Mouse (Mus musculus) intestine, embryonic 14.5 days (tissue): ENCODE results near the gene Tufm. TPM values are rescaled to one million over a fixed set of nuclear protein-coding genes. Genes with fewer than 3 reads are reported as not detected.

ENCODE experiments used
- ATAC-seq: fragments of 200-750 bp; cut with Nextera tagmentation; replicated peaks from 2 replicates; pipeline ENCODE4 v1.8.0; 2017; ENCODE audit warnings: low read depth, moderate number of reproducible peaks, moderate TSS enrichment, moderate library complexity; ENCODE audit not compliant: low FRiP score, low TSS enrichment
- DNase-seq: peaks from one replicate; pipeline ENCODE4 v3.0.0-alpha.2; 2018; ENCODE audit warnings: low spot score
- H3K27ac ChIP-seq: fragments of 300-500 bp; sonication (generic); 2 replicates; pipeline ENCODE4 v1.5.1; 2014; ENCODE audit warnings: low read depth, mild to moderate bottlenecking, control low read depth
- H3K27me3 ChIP-seq: fragments of 300-500 bp; sonication (generic); replicated peaks from 2 replicates; pipeline ENCODE4 v1.6.1; 2014; ENCODE audit warnings: low read length, control low read depth; ENCODE audit not compliant: control insufficient read depth, insufficient read depth
- H3K36me3 ChIP-seq: fragments of 300-500 bp; sonication (generic); 2 replicates; pipeline ENCODE4 v1.6.1; 2014; ENCODE audit warnings: low read length, control low read depth; ENCODE audit not compliant: control insufficient read depth, insufficient read depth
- H3K4me1 ChIP-seq: fragments of 300-500 bp; sonication (generic); replicated peaks from 2 replicates; pipeline ENCODE4 v1.6.1; 2014; ENCODE audit warnings: low read length, control low read depth, mixed read lengths; ENCODE audit not compliant: control insufficient read depth, insufficient read depth
- H3K4me2 ChIP-seq: fragments of 300-500 bp; sonication (generic); 2 replicates; pipeline ENCODE4 v1.6.1; 2014; ENCODE audit warnings: low read length
- H3K4me3 ChIP-seq: fragments of 300-500 bp; sonication (generic); 2 replicates; pipeline ENCODE4 v1.5.1; 2014; ENCODE audit warnings: low read depth, low read length, control low read depth, mixed read lengths
- H3K9ac ChIP-seq: fragments of 300-500 bp; sonication (generic); 2 replicates; pipeline ENCODE4 v1.6.1; 2014; ENCODE audit warnings: mild to moderate bottlenecking, low read length
- H3K9me3 ChIP-seq: fragments of 300-500 bp; sonication (generic); 2 replicates; pipeline ENCODE4 v1.6.1; 2016; ENCODE audit warnings: low read length, control low read depth; ENCODE audit not compliant: control insufficient read depth
- WGBS: fragments of 180-500 bp; shearing (Covaris S2); extraction: QIAGEN DNeasy Blood & Tissue Kit; methylation state at CpG from one replicate; pipeline ENCODE4 v1.1.7; 2014; 5-methylcytosine and 5-hydroxymethylcytosine counted together
- polyA plus RNA-seq: library from polyadenylated mRNA; unstranded; fragments of >200 nt; fragmentation: Nextera tagmentation; extraction: Ambion mirVana; gene quantifications from 2 replicates; pipeline ENCODE4 v1.2.1, GENCODE M21; 2014

The Tufm gene
- polyA plus RNA-seq, 1 experiment from 2014 or later = 192 TPM

- WGBS = 79% methylated on average over 5 of the region's 5 CpGs
- Histone ChIP-seq H3K27ac (no peak overlapping the region), H3K27me3 (peaks cover 15% of the 10 kb centered on the region), H3K4me1 (no peaks in the 10 kb centered on the region), H3K36me3 (no peaks in the 10 kb centered on the region), H3K9me3 (no peaks in the 10 kb centered on the region), H3K9ac (no peak overlapping the region), H3K4me2 (no peak overlapping the region), H3K4me3 (no peak overlapping the region)
- no peak for ATAC-seq
- DNase-seq = no peak
These were observed 50.8 kb downstream of the Tufm start for GRCm38 (mm10) chr7:126537820-126538585.

Other genes starting within 250 kb of the Tufm start
- 33.8 and 34.2 TPM in 2 replicates for gene Sbk1, start 214.7 kb upstream of the Tufm start, polyA plus RNA-seq
- gene Lat, start 117.8 kb upstream of the Tufm start, polyA plus RNA-seq = 1.1 and 1.9 TPM in 2 replicates
- 44.4 and 45.9 TPM in 2 replicates for gene Spns1, start 109.9 kb upstream of the Tufm start, polyA plus RNA-seq
- gene Nfatc2ip, start 90.6 kb upstream of the Tufm start, polyA plus RNA-seq = 2.3 and 2.6 TPM in 2 replicates
- gene Cd19, start 72.5 kb upstream of the Tufm start, polyA plus RNA-seq = not detected in 2 replicates
- gene Rabep2, start 58.6 kb upstream of the Tufm start, polyA plus RNA-seq = 24.6 and 27.6 TPM in 2 replicates
- 0.16 TPM in 1 of 2 replicates, not detected in the other for gene Atp2a1, start 24.3 kb upstream of the Tufm start, polyA plus RNA-seq
- 40.9 and 41.4 TPM in 2 replicates for gene Sh2b1, start 11.9 kb upstream of the Tufm start, polyA plus RNA-seq
- gene Atxn2l, start 16.1 kb downstream of the Tufm start, polyA plus RNA-seq = 44.4 and 50.7 TPM in 2 replicates
- gene Eif3c, start 79.0 kb downstream of the Tufm start, polyA plus RNA-seq = 184 and 188 TPM in 2 replicates
- gene Apobr, start 97.6 kb downstream of the Tufm start, polyA plus RNA-seq = 0.60 and 1.1 TPM in 2 replicates
- 24.3 and 30.3 TPM in 2 replicates for gene Cln3, start 98.5 kb downstream of the Tufm start, polyA plus RNA-seq
- not detected in 2 replicates for gene Il27, start 107.6 kb downstream of the Tufm start, polyA plus RNA-seq
- gene Nupr1, start 143.5 kb downstream of the Tufm start, polyA plus RNA-seq = 6.6 and 27.3 TPM in 2 replicates
- 53.4 and 64.5 TPM in 2 replicates for gene Sgf29, start 161.9 kb downstream of the Tufm start, polyA plus RNA-seq
- gene Sult1a1, start 189.1 kb downstream of the Tufm start, polyA plus RNA-seq = 3.5 and 3.8 TPM in 2 replicates
- gene Bola2, start 208.0 kb downstream of the Tufm start, polyA plus RNA-seq = 140 and 159 TPM in 2 replicates
- gene Slx1b, start 208.4 kb downstream of the Tufm start, polyA plus RNA-seq = 7.1 and 8.4 TPM in 2 replicates
- gene Coro1a, start 220.4 kb downstream of the Tufm start, polyA plus RNA-seq = 35.1 and 35.9 TPM in 2 replicates